Mouse (Mus musculus) kidney, embryonic 16.5 days (tissue): ENCODE data around the gene Map2k6. TPM values are rescaled to one million over a fixed set of nuclear protein-coding genes. Genes with fewer than 3 reads are reported as not detected.

Experiments
- ATAC-seq: fragments of 200-750 bp; cut with Nextera tagmentation; 2 replicates; pipeline ENCODE4 v1.8.0; 2017; ENCODE audit warnings: moderate TSS enrichment; ENCODE audit not compliant: low FRiP score, low TSS enrichment
- H3K27ac ChIP-seq: fragments of 300-500 bp; sonication (generic); 2 replicates; pipeline ENCODE4 v1.5.1; 2014; ENCODE audit warnings: low read length
- H3K27me3 ChIP-seq: fragments of 300-500 bp; sonication (generic); 2 replicates; pipeline ENCODE4 v1.6.1; 2014; ENCODE audit warnings: low read length, control low read depth, mixed read lengths; ENCODE audit not compliant: insufficient read depth
- H3K36me3 ChIP-seq: fragments of 300-500 bp; sonication (generic); 2 replicates; pipeline ENCODE4 v1.6.1; 2014; ENCODE audit warnings: low read length, control low read depth, mixed read lengths; ENCODE audit not compliant: insufficient read depth
- H3K4me1 ChIP-seq: fragments of 300-500 bp; sonication (generic); 2 replicates; pipeline ENCODE4 v1.6.1; 2014; ENCODE audit warnings: low read length, control low read depth, mixed read lengths; ENCODE audit not compliant: insufficient read depth
- H3K4me2 ChIP-seq: fragments of 300-500 bp; sonication (generic); replicated peaks from 2 replicates; pipeline ENCODE4 v1.6.1; 2014; ENCODE audit warnings: low read depth, low read length
- H3K4me3 ChIP-seq: fragments of 300-500 bp; sonication (generic); 2 replicates; pipeline ENCODE4 v1.5.1; 2014; ENCODE audit warnings: mild to moderate bottlenecking, low read length
- H3K9ac ChIP-seq: fragments of 300-500 bp; sonication (generic); replicated peaks from 2 replicates; pipeline ENCODE4 v1.6.1; 2014; ENCODE audit warnings: low read length
- H3K9me3 ChIP-seq: fragments of 300-500 bp; sonication (generic); 2 replicates; pipeline ENCODE4 v1.6.1; 2016; ENCODE audit warnings: low read length, control low read depth
- WGBS: fragments of 180-500 bp; shearing (Covaris S2); extraction: QIAGEN DNeasy Blood & Tissue Kit; methylation state at CpG from one replicate; pipeline ENCODE4 v1.1.7; 2014; 5-methylcytosine and 5-hydroxymethylcytosine counted together
- polyA plus RNA-seq: library from polyadenylated mRNA; unstranded; fragments of >200 nt; fragmentation: Nextera tagmentation; extraction: Ambion mirVana; gene quantifications from 2 replicates; pipeline ENCODE4 v1.2.1, GENCODE M21; 2015

Gene Map2k6
- polyA plus RNA-seq, 1 experiment from 2014 or later, result 23.2 TPM

DNA sequence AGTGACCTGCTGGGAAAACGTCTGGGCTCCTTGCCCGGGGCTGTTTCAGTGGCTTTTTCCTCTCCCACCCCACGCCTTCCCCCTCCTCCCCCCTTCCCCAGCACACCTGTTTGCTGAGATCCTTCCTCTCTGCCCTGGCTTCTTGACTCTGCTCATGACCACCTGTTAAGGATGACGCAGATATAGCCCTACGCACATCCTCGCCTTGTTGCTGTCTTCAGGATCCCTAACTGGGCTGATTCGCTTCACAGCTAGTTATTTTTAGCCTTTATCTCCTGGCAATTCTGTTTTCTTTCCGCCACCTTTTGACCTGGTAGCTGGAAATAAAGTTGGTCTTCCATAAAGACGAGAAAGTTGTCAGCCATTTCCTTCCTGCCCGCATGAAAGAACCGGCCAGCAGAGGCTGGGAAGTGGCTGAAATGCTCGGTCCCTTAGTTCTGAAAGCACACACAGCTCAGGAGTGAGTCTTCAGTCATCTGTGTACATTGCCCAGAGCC lies 152.6 kb downstream of the Map2k6 start:
- H3K27ac ChIP-seq, result no peak overlapping the region
- peak; percentile 79; the same call in 1 of the 2 replicates for ATAC-seq
- H3K27me3 ChIP-seq, result no peaks in the 10 kb centered on the region
- no peaks in the 10 kb centered on the region for H3K36me3 ChIP-seq
- H3K9ac ChIP-seq, result no peak overlapping the region
- 0 out of 2 replicates have a peak overlapping the region, but pooled peaks have one; percentile 3 for H3K4me2 ChIP-seq
- H3K4me3 ChIP-seq, result no peak overlapping the region
- WGBS, result 37% methylated on average over 12 of the region's 12 CpGs
- H3K9me3 ChIP-seq, result no peaks in the 10 kb centered on the region
- peaks cover 5% of the 10 kb centered on the region for H3K4me1 ChIP-seq

- Histone ChIP-seq H3K27ac (peak overlapping the region; percentile 49), H3K36me3 (no peaks in the 10 kb centered on the region), H3K27me3 (no peaks in the 10 kb centered on the region), H3K9me3 (no peaks in the 10 kb centered on the region), H3K4me3 (no peak overlapping the region), H3K4me1 (no peaks in the 10 kb centered on the region), H3K4me2 (no peak overlapping the region), H3K9ac (no peak overlapping the region)
- WGBS, result 82% methylated on average over 12 of the region's 12 CpGs
- ATAC-seq, result no peak
Measured at GRCm38 (mm10) chr11:110562320-110563081, 163.6 kb downstream of the Map2k6 start.

GRCm38 (mm10) chr11:110563272-110563671 lies 164.3 kb downstream of the Map2k6 start:
- Histone ChIP-seq H3K9me3 (no peaks in the 10 kb centered on the region), H3K27me3 (no peaks in the 10 kb centered on the region), H3K9ac (no peak overlapping the region), H3K4me3 (no peak overlapping the region), H3K4me2 (peak overlapping the region; percentile 0; the same call in 1 of the 2 replicates), H3K4me1 (no peaks in the 10 kb centered on the region), H3K36me3 (no peaks in the 10 kb centered on the region), H3K27ac (peak overlapping the region; percentile 49)
- no peak for ATAC-seq
- WGBS, result 61% methylated on average over 12 of the region's 12 CpGs

- WGBS, result 76% methylated on average over 10 of the region's 10 CpGs
- Histone ChIP-seq H3K27me3 (no peaks in the 10 kb centered on the region), H3K9ac (no peak overlapping the region), H3K9me3 (no peaks in the 10 kb centered on the region), H3K4me2 (no peak overlapping the region), H3K27ac (no peak overlapping the region), H3K4me3 (no peak overlapping the region), H3K36me3 (no peaks in the 10 kb centered on the region), H3K4me1 (no peaks in the 10 kb centered on the region)
- ATAC-seq, result no peak
Measured at GRCm38 (mm10) chr11:110563801-110564200, 164.9 kb downstream of the Map2k6 start.

DNA sequence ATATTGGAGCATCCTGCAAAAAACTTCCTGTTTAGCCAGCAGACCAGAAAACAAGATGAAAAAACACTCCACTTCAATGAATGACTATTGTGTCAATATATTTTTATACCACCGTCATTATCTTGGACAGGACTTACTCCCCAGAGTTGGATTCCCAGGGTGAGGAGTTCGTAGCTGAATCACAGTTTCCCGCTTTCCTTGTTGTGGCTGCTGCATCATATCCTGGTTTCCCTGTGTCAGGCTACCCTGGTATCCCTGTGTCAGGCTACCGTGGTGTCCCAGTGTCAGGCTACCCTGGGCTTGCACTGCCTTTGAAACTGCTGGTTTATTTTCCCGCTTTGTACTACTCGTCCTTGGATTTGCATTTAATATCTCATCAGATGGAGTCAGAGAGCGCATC lies 167.4 kb downstream of the Map2k6 start:
- Histone ChIP-seq H3K4me3 (no peak overlapping the region), H3K9me3 (no peaks in the 10 kb centered on the region), H3K4me2 (no peak overlapping the region), H3K27me3 (no peaks in the 10 kb centered on the region), H3K27ac (no peak overlapping the region), H3K4me1 (no peaks in the 10 kb centered on the region), H3K36me3 (no peaks in the 10 kb centered on the region), H3K9ac (no peak overlapping the region)
- ATAC-seq, result no peak
- WGBS, result 71% methylated on average over 7 of the region's 7 CpGs

DNA sequence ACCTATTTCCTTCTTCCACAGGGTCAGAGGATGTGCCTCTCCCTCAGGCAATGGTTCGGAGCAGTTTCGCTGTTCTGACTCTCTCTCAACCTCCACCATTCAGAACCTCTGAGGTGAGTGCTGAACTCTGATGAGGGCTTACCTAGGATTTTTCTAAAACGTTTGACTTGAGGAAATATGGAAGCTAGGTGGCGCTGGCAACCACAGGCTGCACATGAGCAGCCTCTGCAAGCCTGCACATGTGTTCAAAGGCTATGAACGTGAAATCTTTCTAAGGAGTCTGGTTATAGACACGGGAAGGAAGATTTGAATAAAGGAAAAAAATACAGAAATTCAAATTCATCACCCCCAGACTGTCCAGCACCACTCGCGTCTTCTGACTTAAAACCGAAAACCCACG lies 173.6 kb downstream of the Map2k6 start:
- peak; percentile 19; the same call in 1 of the 2 replicates for ATAC-seq
- no peak overlapping the region for H3K4me2 ChIP-seq
- WGBS, result 54% methylated on average over 10 of the region's 10 CpGs
- no peak overlapping the region for H3K9ac ChIP-seq
- no peaks in the 10 kb centered on the region for H3K9me3 ChIP-seq
- no peaks in the 10 kb centered on the region for H3K27me3 ChIP-seq
- H3K4me3 ChIP-seq, result no peak overlapping the region
- no peaks in the 10 kb centered on the region for H3K36me3 ChIP-seq
- no peaks in the 10 kb centered on the region for H3K4me1 ChIP-seq
- H3K27ac ChIP-seq, result no peak overlapping the region

Other genes starting within 250 kb of the Map2k6 start
- 1.0 and 1.1 TPM in 2 replicates for gene Abca9, start 230.9 kb upstream of the Map2k6 start, polyA plus RNA-seq
- 0.17 and 0.24 TPM in 2 replicates for gene Abca6, start 147.3 kb upstream of the Map2k6 start, polyA plus RNA-seq
- 3.3 and 3.5 TPM in 2 replicates for gene Abca5, start 61.4 kb upstream of the Map2k6 start, polyA plus RNA-seq